Mouse (Mus musculus) layer of hippocampus, adult 6 months (tissue): Measurements from ENCODE around the gene Ugt2a2. TPM values are rescaled to one million over a fixed set of nuclear protein-coding genes. Genes with fewer than 3 reads are reported as not detected.

Experiments
- long read RNA-seq, 2 experiments: library from polyadenylated mRNA; unstranded; transcript quantifications; one replicate each; pipeline ENCODE4 v2.0.0; 2019 to 2020
- polyA plus RNA-seq: library from polyadenylated mRNA; unstranded; fragments of <200 nt; fragmentation: Nextera tagmentation; gene quantifications from 2 replicates; pipeline ENCODE4 v1.2.3, GENCODE M21; 2021

Ugt2a2 gene
- polyA plus RNA-seq, result not detected in 2 replicates
- long read RNA-seq, experiment 1, result 0 reads
- long read RNA-seq, experiment 2, partial matches to known transcripts, result 1 of 1 reads
- long read RNA-seq, experiment 2, other reads (novel, unspliced or antisense), result 0 of 1 reads

DNA sequence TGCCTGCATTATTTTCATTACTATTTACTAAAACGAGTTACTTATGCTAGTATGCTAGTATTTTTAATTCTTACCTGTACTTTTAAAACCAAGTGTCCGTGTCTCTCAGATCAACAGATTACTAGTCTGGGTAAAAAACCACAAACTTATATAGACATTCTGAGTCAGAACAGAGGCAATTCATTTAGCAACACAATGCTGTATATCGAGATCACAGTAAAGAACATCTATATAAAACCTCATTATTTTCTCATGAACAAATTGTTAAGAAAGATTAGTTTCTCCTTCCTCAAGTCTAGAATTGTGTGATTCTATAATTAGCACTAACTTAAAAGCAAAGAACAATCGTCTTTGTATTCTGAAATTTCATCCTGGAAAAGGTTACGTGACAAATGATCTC is at the start of gene Ugt2a2:
TSS of gene Ugt2a2 (minus strand) at position 101 of the 400 bp plus-strand sequence.

DNA sequence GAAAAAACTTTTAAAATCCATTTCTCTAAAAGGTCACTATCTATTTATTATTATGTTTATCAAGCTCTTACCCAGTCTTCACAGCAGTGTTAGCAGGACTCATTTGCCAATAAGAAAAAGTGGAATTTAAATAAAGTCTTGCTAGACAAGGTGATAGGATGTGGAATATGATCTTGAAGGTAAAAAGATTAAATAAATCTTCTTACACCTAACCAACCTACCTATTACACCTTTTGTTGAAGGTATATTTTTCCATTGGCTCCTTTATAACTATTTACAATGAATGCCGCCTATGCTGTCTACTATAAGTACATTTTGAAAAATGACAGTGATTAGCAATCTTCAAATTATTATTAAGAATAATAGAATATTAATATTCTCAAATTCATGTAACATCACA is 8.7 kb upstream of the Ugt2a2 start, which contains the start of gene Ugt2a1:
TSS of gene Ugt2a1 (minus strand) at position 101 of the 400 bp plus-strand sequence.

DNA sequence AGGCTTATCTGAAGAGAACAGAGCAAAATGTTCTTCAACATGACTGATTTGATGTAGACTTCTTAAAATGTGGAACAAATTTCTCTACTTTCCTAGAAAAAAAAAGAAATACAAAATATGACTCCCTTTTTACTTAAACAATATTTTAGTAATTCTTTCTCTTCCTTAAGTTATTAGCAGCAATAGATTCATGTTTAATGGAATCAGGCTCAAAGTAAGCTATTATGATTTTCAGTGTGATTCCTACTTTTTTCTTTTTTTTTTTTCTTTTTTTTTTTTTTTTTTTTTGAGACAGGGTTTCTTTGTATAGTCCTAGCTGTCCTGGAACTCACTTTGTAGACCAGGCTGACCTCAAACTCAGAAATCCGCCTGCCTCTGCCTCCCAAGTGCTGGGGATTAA is 4.6 kb upstream of the Ugt2a2 start, which contains the start of gene Gm43638:
TSS of gene Gm43638 (minus strand) at position 101 of the 400 bp plus-strand sequence.

DNA sequence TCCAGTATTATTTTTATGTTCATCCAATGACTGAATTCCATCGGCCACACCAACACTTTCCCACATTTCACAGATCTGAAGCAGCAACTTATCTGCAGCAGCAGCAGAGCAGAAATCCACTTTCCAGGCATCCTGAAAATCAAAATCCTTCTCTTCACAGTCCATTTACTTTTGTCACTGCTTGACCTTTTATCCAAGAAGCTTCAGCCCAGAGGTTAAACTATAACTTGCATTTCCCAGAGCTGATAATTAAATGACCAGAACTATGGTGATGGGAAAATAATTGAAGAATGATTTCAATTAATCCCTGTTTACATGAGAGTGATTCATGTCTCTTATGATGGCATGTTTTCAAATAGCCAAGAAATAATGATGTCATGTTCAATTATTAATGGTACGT is 58.0 kb downstream of the Ugt2a2 start, which contains the start of gene Ugt2b38:
TSS of gene Ugt2b38 (minus strand) at position 163 of the 400 bp plus-strand sequence.

Other genes with a start within 250 kb of the Ugt2a2 start
- gene Ugt2b37, start 227.5 kb downstream of the Ugt2a2 start, polyA plus RNA-seq, result not detected in 2 replicates
- gene Ugt2a3, start 145.1 kb downstream of the Ugt2a2 start, polyA plus RNA-seq, result not detected in 2 replicates
- gene Ugt2b38, start 58.1 kb downstream of the Ugt2a2 start, polyA plus RNA-seq, result not detected in 2 replicates
- not detected in 2 replicates for gene Gm43638, start 4.5 kb upstream of the Ugt2a2 start, polyA plus RNA-seq
- not detected in 2 replicates for gene Ugt2a1, start 8.6 kb upstream of the Ugt2a2 start, polyA plus RNA-seq
- not detected in 2 replicates for gene Sult1b1, start 55.9 kb upstream of the Ugt2a2 start, polyA plus RNA-seq
- not detected in 2 replicates for gene Sult1d1, start 86.8 kb upstream of the Ugt2a2 start, polyA plus RNA-seq
- not detected in 2 replicates for gene Sult1e1, start 109.3 kb upstream of the Ugt2a2 start, polyA plus RNA-seq
- gene Csn1s1, start 183.9 kb upstream of the Ugt2a2 start, polyA plus RNA-seq, result not detected in 2 replicates
- gene Csn2, start 217.4 kb upstream of the Ugt2a2 start, polyA plus RNA-seq, result not detected in 2 replicates